ENCODE assay signal across 12 mouse cellular contexts in the genomic region with DNA sequence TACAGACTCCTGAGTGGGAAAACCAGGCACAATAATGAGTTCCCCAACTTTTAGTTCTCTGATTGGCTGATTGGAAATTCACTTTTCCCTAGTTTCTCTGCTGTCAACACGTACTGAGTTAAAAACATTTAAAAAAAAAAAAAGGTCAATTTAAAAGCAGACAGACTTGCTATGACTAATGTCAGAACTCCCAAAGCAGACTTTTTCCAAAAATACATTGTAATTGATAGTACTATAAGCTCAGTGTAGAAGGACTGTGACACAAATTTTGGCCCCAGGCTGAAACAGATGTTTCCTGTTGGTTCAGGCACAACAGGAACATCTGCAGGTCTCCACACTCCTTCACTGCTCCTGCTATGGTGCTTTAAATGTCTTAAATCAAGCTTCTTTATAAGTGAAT. TPM values are rescaled to one million over a fixed set of nuclear protein-coding genes. Genes with fewer than 3 reads are reported as not detected.
DNase-seq lines count a peak whose midpoint lies in the region; ATAC-seq and TF ChIP-seq lines count a peak whose summit lies in the region.
"Had no signal": no experiment of that assay in that cellular context is flagged by ENCODE, and none has a peak within 500 bp of the region (broad histone marks: within the 10 kb centered on the region; RNA-seq: fewer than 3 reads in every experiment).

No protein-coding gene starts in this region.

- H3K4me3 ChIP-seq in embryonic facial prominence, embryonic 11.5 days (ENCODE audit: low read depth, low read length), result no peak overlapping the region
- H3K4me3 ChIP-seq in embryonic facial prominence, embryonic 10.5 days, result no peak overlapping the region
- H3K4me3 ChIP-seq in liver, postnatal 0 days (ENCODE audit: low read depth, low read length), result no peak overlapping the region
- no peak overlapping the region for H3K4me3 ChIP-seq in liver, embryonic 11.5 days (ENCODE audit: low read depth, low read length)
- no peak overlapping the region for H3K4me3 ChIP-seq in heart, embryonic 13.5 days
- no peak overlapping the region for H3K4me3 ChIP-seq in limb, embryonic 15.5 days
- no peak overlapping the region for H3K4me3 ChIP-seq in midbrain, embryonic 16.5 days (ENCODE audit: low read depth, low read length)

- no peak overlapping the region for H3K27ac ChIP-seq in embryonic facial prominence, embryonic 11.5 days (replicated peaks; ENCODE audit: low read depth, low read length)
- no peak overlapping the region for H3K27ac ChIP-seq in embryonic facial prominence, embryonic 10.5 days (replicated peaks)
- H3K27ac ChIP-seq in liver, postnatal 0 days (ENCODE audit: low read depth), result 0 out of 2 replicates have a peak overlapping the region, but pooled peaks have one; percentile 26
- H3K27ac ChIP-seq in liver, embryonic 11.5 days (ENCODE audit: low read depth, low read length), result no peak overlapping the region
- peak overlapping the region; percentile 30; the same call in 1 of the 2 replicates for H3K27ac ChIP-seq in heart, embryonic 13.5 days (replicated peaks)
- 0 out of 2 replicates have a peak overlapping the region, but pooled peaks have one; percentile 40 for H3K27ac ChIP-seq in limb, embryonic 15.5 days
- H3K27ac ChIP-seq in midbrain, embryonic 16.5 days (ENCODE audit: low read length), result no peak overlapping the region

- WGBS in embryonic facial prominence, embryonic 11.5 days, result 33% methylated on average over 1 of the region's 1 CpGs
- 54% methylated on average over 1 of the region's 1 CpGs for WGBS in embryonic facial prominence, embryonic 10.5 days
- 9% methylated on average over 1 of the region's 1 CpGs for WGBS in liver, postnatal 0 days (ENCODE audit: insufficient replicate concordance)
- WGBS in liver, embryonic 11.5 days, result 43% methylated on average over 1 of the region's 1 CpGs
- 46% methylated on average over 1 of the region's 1 CpGs for WGBS in heart, embryonic 13.5 days
- 19% methylated on average over 1 of the region's 1 CpGs for WGBS in limb, embryonic 15.5 days
- 79% methylated on average over 1 of the region's 1 CpGs for WGBS in midbrain, embryonic 16.5 days

- no peaks in the 10 kb centered on the region for H3K9me3 ChIP-seq in embryonic facial prominence, embryonic 11.5 days (replicated peaks; ENCODE audit: control insufficient read depth, low read length)
- H3K9me3 ChIP-seq in embryonic facial prominence, embryonic 10.5 days, result no peaks in the 10 kb centered on the region
- H3K9me3 ChIP-seq in liver, postnatal 0 days (ENCODE audit: low read length), result no peaks in the 10 kb centered on the region
- no peaks in the 10 kb centered on the region for H3K9me3 ChIP-seq in liver, embryonic 11.5 days (ENCODE audit: control insufficient read depth, low read length)
- H3K9me3 ChIP-seq in heart, embryonic 13.5 days, result no peaks in the 10 kb centered on the region
- no peaks in the 10 kb centered on the region for H3K9me3 ChIP-seq in limb, embryonic 15.5 days
- H3K9me3 ChIP-seq in midbrain, embryonic 16.5 days (replicated peaks; ENCODE audit: control insufficient read depth, low read length, poor library complexity, severe bottlenecking), result no peaks in the 10 kb centered on the region

- ATAC-seq in embryonic facial prominence, embryonic 11.5 days (replicated peaks; ENCODE audit: insufficient number of reproducible peaks, low FRiP score, low TSS enrichment, low read depth), result no peak
- ATAC-seq in liver, postnatal 0 days, result no peak
- no peak for ATAC-seq in liver, embryonic 11.5 days (replicated peaks; ENCODE audit: low FRiP score)
- ATAC-seq in heart, embryonic 13.5 days (ENCODE audit: extremely low read depth, insufficient number of reproducible peaks, low FRiP score, low TSS enrichment), result no peak
- ATAC-seq in limb, embryonic 15.5 days (ENCODE audit: insufficient number of reproducible peaks, low FRiP score, low TSS enrichment, low read depth), result no peak
- ATAC-seq in midbrain, embryonic 16.5 days, result no peak
- ATAC-seq: intestine, embryonic 16.5 days; Patski had no signal

- H3K9ac ChIP-seq in embryonic facial prominence, embryonic 11.5 days (replicated peaks; ENCODE audit: low read length), result no peak overlapping the region
- H3K9ac ChIP-seq in liver, postnatal 0 days (replicated peaks), result no peak overlapping the region
- H3K9ac ChIP-seq in liver, embryonic 11.5 days (ENCODE audit: low read depth, low read length), result no peak overlapping the region
- no peak overlapping the region for H3K9ac ChIP-seq in heart, embryonic 13.5 days
- no peak overlapping the region for H3K9ac ChIP-seq in limb, embryonic 15.5 days
- H3K9ac ChIP-seq in midbrain, embryonic 16.5 days (ENCODE audit: low read depth, low read length), result no peak overlapping the region

- H3K4me2 ChIP-seq in embryonic facial prominence, embryonic 11.5 days (ENCODE audit: low read depth, low read length), result no peak overlapping the region
- no peak overlapping the region for H3K4me2 ChIP-seq in liver, postnatal 0 days (ENCODE audit: low read depth, low read length)
- no peak overlapping the region for H3K4me2 ChIP-seq in liver, embryonic 11.5 days
- no peak overlapping the region for H3K4me2 ChIP-seq in heart, embryonic 13.5 days
- H3K4me2 ChIP-seq in limb, embryonic 15.5 days, result no peak overlapping the region
- no peak overlapping the region for H3K4me2 ChIP-seq in midbrain, embryonic 16.5 days (ENCODE audit: low read length)

- no peaks in the 10 kb centered on the region for H3K4me1 ChIP-seq in embryonic facial prominence, embryonic 11.5 days (ENCODE audit: control insufficient read depth, insufficient read depth, low read length)
- H3K4me1 ChIP-seq in embryonic facial prominence, embryonic 10.5 days, result peaks cover 24% of the 10 kb centered on the region
- peaks cover 8% of the 10 kb centered on the region for H3K4me1 ChIP-seq in liver, postnatal 0 days (ENCODE audit: insufficient read depth)
- 0 out of 2 replicates have a peak, but pooled peaks cover 7% of the 10 kb centered on the region for H3K4me1 ChIP-seq in liver, embryonic 11.5 days (replicated peaks; ENCODE audit: control insufficient read depth, insufficient read depth, low read length)
- peaks cover 14% of the 10 kb centered on the region for H3K4me1 ChIP-seq in heart, embryonic 13.5 days
- H3K4me1 ChIP-seq in limb, embryonic 15.5 days, result peaks cover 3% of the 10 kb centered on the region
- H3K4me1 ChIP-seq in midbrain, embryonic 16.5 days (ENCODE audit: control insufficient read depth, insufficient read depth, low read length), result peaks cover 10% of the 10 kb centered on the region

- peak; percentile 56 for DNase-seq in embryonic facial prominence, embryonic 11.5 days (ENCODE audit: low spot score)
- no peak for DNase-seq in embryonic facial prominence, embryonic 10.5 days (ENCODE audit: low spot score)
- no peak for DNase-seq in liver, postnatal 0 days
- DNase-seq in liver, embryonic 11.5 days (ENCODE audit: low spot score), result no peak
- DNase-seq in frontal cortex, postnatal 25 days (ENCODE audit: low spot score in 2 of 2), result no peak
- DNase-seq: B cell, adult 2 months; cerebellum, postnatal 10 days had no signal

- no peaks in the 10 kb centered on the region; the same call in 1 of the 2 replicates for H3K27me3 ChIP-seq in embryonic facial prominence, embryonic 11.5 days (ENCODE audit: control insufficient read depth, insufficient read depth, low read length)
- no peaks in the 10 kb centered on the region for H3K27me3 ChIP-seq in embryonic facial prominence, embryonic 10.5 days (replicated peaks; ENCODE audit: low read depth, poor library complexity, severe bottlenecking)
- H3K27me3 ChIP-seq in liver, postnatal 0 days (ENCODE audit: insufficient read depth, low read length), result no peaks in the 10 kb centered on the region
- H3K27me3 ChIP-seq in liver, embryonic 11.5 days (replicated peaks; ENCODE audit: control insufficient read depth, insufficient read depth, low read length), result no peaks in the 10 kb centered on the region
- no peaks in the 10 kb centered on the region for H3K27me3 ChIP-seq in heart, embryonic 13.5 days (replicated peaks)
- no peaks in the 10 kb centered on the region for H3K27me3 ChIP-seq in limb, embryonic 15.5 days
- H3K27me3 ChIP-seq in midbrain, embryonic 16.5 days (ENCODE audit: control insufficient read depth, insufficient read depth, low read depth, low read length), result no peaks in the 10 kb centered on the region
- H3K27me3 ChIP-seq: Patski had no signal

- H3K36me3 ChIP-seq in embryonic facial prominence, embryonic 11.5 days (replicated peaks; ENCODE audit: control insufficient read depth, insufficient read depth, low read depth, low read length), result no peaks in the 10 kb centered on the region
- no peaks in the 10 kb centered on the region for H3K36me3 ChIP-seq in embryonic facial prominence, embryonic 10.5 days (replicated peaks)
- no peaks in the 10 kb centered on the region for H3K36me3 ChIP-seq in liver, postnatal 0 days (replicated peaks; ENCODE audit: insufficient read depth, low read length)
- H3K36me3 ChIP-seq in liver, embryonic 11.5 days (ENCODE audit: control insufficient read depth, insufficient read depth, low read length), result no peaks in the 10 kb centered on the region
- H3K36me3 ChIP-seq in heart, embryonic 13.5 days, result no peaks in the 10 kb centered on the region
- no peaks in the 10 kb centered on the region for H3K36me3 ChIP-seq in limb, embryonic 15.5 days
- no peaks in the 10 kb centered on the region for H3K36me3 ChIP-seq in midbrain, embryonic 16.5 days (ENCODE audit: control insufficient read depth, insufficient read depth, low read length)

- no peak for TF ChIP-seq CTCF in liver, postnatal 0 days (IDR thresholded peaks at IDR 0.05; ENCODE audit: low read depth)

- peak; percentile 21; the same call in 1 of the 2 replicates for TF ChIP-seq EP300 in liver, postnatal 0 days (IDR thresholded peaks at IDR 0.05; ENCODE audit: low read depth)

RNA-seq across cellular contexts. Expression of a gene that starts 3.6 kb away (rescaled TPM):
- 18.0 and 19.8 TPM in 2 replicates for polyA plus RNA-seq in embryonic facial prominence, embryonic 11.5 days (2014; fragmentation: Nextera tagmentation; extraction: Ambion mirVana)
- 12.0 and 13.3 TPM in 2 replicates for polyA plus RNA-seq in embryonic facial prominence, embryonic 10.5 days (2016; fragmentation: Nextera tagmentation; extraction: Ambion mirVana)
- polyA plus RNA-seq in liver, postnatal 0 days (2015; fragmentation: Nextera tagmentation; extraction: Ambion mirVana), result 10.7 and 14.6 TPM in 2 replicates
- polyA plus RNA-seq in liver, embryonic 11.5 days (2014; fragmentation: Nextera tagmentation; extraction: Ambion mirVana), result 17.8 and 20.9 TPM in 2 replicates
- 11.8 and 12.8 TPM in 2 replicates for polyA plus RNA-seq in heart, embryonic 13.5 days (2015; fragmentation: Nextera tagmentation; extraction: Ambion mirVana)
- 24.3 and 24.4 TPM in 2 replicates for polyA plus RNA-seq in limb, embryonic 15.5 days (2015; fragmentation: Nextera tagmentation; extraction: Ambion mirVana)
- polyA plus RNA-seq in midbrain, embryonic 16.5 days (2015; fragmentation: Nextera tagmentation; extraction: Ambion mirVana), result 8.1 and 8.7 TPM in 2 replicates

RNA-seq across cellular contexts. Expression of a gene that starts 41.0 kb away (rescaled TPM):
- 3.8 and 4.6 TPM in 2 replicates for polyA plus RNA-seq in embryonic facial prominence, embryonic 11.5 days (2014; fragmentation: Nextera tagmentation; extraction: Ambion mirVana)
- polyA plus RNA-seq in embryonic facial prominence, embryonic 10.5 days (2016; fragmentation: Nextera tagmentation; extraction: Ambion mirVana), result 5.4 and 8.4 TPM in 2 replicates
- 4.3 and 6.0 TPM in 2 replicates for polyA plus RNA-seq in liver, postnatal 0 days (2015; fragmentation: Nextera tagmentation; extraction: Ambion mirVana)
- polyA plus RNA-seq in liver, embryonic 11.5 days (2014; fragmentation: Nextera tagmentation; extraction: Ambion mirVana), result 3.5 and 3.8 TPM in 2 replicates
- 1.1 and 1.9 TPM in 2 replicates for polyA plus RNA-seq in heart, embryonic 13.5 days (2015; fragmentation: Nextera tagmentation; extraction: Ambion mirVana)
- polyA plus RNA-seq in limb, embryonic 15.5 days (2015; fragmentation: Nextera tagmentation; extraction: Ambion mirVana), result 13.9 and 14.2 TPM in 2 replicates
- polyA plus RNA-seq in midbrain, embryonic 16.5 days (2015; fragmentation: Nextera tagmentation; extraction: Ambion mirVana), result 2.3 and 2.7 TPM in 2 replicates

Comparison
In these comparisons a context has a peak if more than half of its experiments do, and no peak if none do; other contexts are left out.
1. H3K27ac ChIP-seq: peak in liver, postnatal 0 days (single experiment), heart, embryonic 13.5 days (single experiment) and limb, embryonic 15.5 days (single experiment); none in embryonic facial prominence, embryonic 11.5 days (single experiment), embryonic facial prominence, embryonic 10.5 days (single experiment), liver, embryonic 11.5 days (single experiment) and midbrain, embryonic 16.5 days (single experiment).